Mouse (Mus musculus) kidney, embryonic 14.5 days (tissue): ENCODE measurements at regions not wholly inside any gene's neighbourhood (a gene's known extent, or its start where the extent isn't known, plus 50 kb on each side); places are given as distances from the start of the nearest gene placed in this dataset.

Experiments
- ATAC-seq: fragments of 200-750 bp; cut with Nextera tagmentation; 2 replicates; pipeline ENCODE4 v1.8.0; 2017; ENCODE audit warnings: moderate number of reproducible peaks, mild to moderate bottlenecking, moderate TSS enrichment, moderate library complexity; ENCODE audit not compliant: low FRiP score, low TSS enrichment
- H3K27ac ChIP-seq: fragments of 300-500 bp; sonication (generic); 2 replicates; pipeline ENCODE4 v1.5.1; 2014; ENCODE audit warnings: low read depth, mild to moderate bottlenecking, low read length, moderate library complexity, mixed read lengths
- H3K27me3 ChIP-seq: fragments of 300-500 bp; sonication (generic); 2 replicates; pipeline ENCODE4 v1.6.1; 2014; ENCODE audit warnings: mild to moderate bottlenecking, low read length; ENCODE audit not compliant: control insufficient read depth, insufficient read depth
- H3K36me3 ChIP-seq: fragments of 300-500 bp; sonication (generic); 2 replicates; pipeline ENCODE4 v1.6.1; 2014; ENCODE audit warnings: low read length, mixed read lengths; ENCODE audit not compliant: control insufficient read depth, insufficient read depth
- H3K4me1 ChIP-seq: fragments of 300-500 bp; sonication (generic); 2 replicates; pipeline ENCODE4 v1.6.1; 2014; ENCODE audit warnings: low read length, mixed read lengths; ENCODE audit not compliant: control insufficient read depth, insufficient read depth
- H3K4me2 ChIP-seq: fragments of 300-500 bp; sonication (generic); replicated peaks from 2 replicates; pipeline ENCODE4 v1.6.1; 2014; ENCODE audit warnings: low read depth, mild to moderate bottlenecking, low read length
- H3K4me3 ChIP-seq: fragments of 300-500 bp; sonication (generic); 2 replicates; pipeline ENCODE4 v1.5.1; 2014; ENCODE audit warnings: mild to moderate bottlenecking, low read length
- H3K9ac ChIP-seq: fragments of 300-500 bp; sonication (generic); 2 replicates; pipeline ENCODE4 v1.6.1; 2014; ENCODE audit warnings: low read depth, mild to moderate bottlenecking, low read length, moderate library complexity
- H3K9me3 ChIP-seq: fragments of 300-500 bp; sonication (generic); 2 replicates; pipeline ENCODE4 v1.6.1; 2016; ENCODE audit warnings: low read length; ENCODE audit not compliant: control insufficient read depth
- WGBS: fragments of 180-500 bp; shearing (Covaris S2); extraction: QIAGEN DNeasy Blood & Tissue Kit; methylation state at CpG from one replicate; pipeline ENCODE4 v1.1.7; 2014; 5-methylcytosine and 5-hydroxymethylcytosine counted together

- H3K36me3 ChIP-seq: no peaks in the 10 kb centered on the region
- H3K27ac ChIP-seq: no peak overlapping the region
- 90% methylated on average over 4 of the region's 4 CpGs for WGBS
- no peak overlapping the region for H3K4me2 ChIP-seq
- no peaks in the 10 kb centered on the region for H3K4me1 ChIP-seq
- no peaks in the 10 kb centered on the region for H3K9me3 ChIP-seq
- no peak overlapping the region for H3K4me3 ChIP-seq
- no peaks in the 10 kb centered on the region for H3K27me3 ChIP-seq
- H3K9ac ChIP-seq: no peak overlapping the region
- ATAC-seq: no peak
Observed at GRCm38 (mm10) chr15:67048621-67049020, 547.9 kb upstream of the Lrrc6 start.

DNA sequence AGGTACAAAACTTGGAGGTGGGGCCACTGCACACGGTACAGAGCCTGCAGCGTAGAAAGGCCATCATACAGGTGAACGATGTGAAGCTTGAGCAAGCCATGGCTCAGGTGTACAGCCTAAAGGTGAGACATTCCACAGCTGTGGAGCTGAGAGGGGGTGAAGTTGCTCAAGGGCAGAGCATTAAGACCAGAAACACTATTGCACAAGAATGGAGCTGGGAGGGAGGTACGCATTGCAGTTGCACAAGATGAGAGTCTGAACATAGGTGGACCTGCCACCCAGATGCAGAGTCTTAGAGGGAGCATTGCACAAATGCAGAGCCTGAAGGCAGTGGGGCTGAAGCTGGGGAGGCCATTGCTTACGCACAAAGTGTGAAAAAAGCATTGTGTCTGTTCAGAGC, 547.4 kb upstream of the Lrrc6 start:
- no peak for ATAC-seq
- no peak overlapping the region for H3K9ac ChIP-seq
- no peaks in the 10 kb centered on the region for H3K36me3 ChIP-seq
- no peaks in the 10 kb centered on the region for H3K27me3 ChIP-seq
- no peak overlapping the region for H3K4me2 ChIP-seq
- no peak overlapping the region for H3K4me3 ChIP-seq
- 90% methylated on average over 5 of the region's 5 CpGs for WGBS
- no peak overlapping the region for H3K27ac ChIP-seq
- H3K9me3 ChIP-seq: no peaks in the 10 kb centered on the region
- no peaks in the 10 kb centered on the region for H3K4me1 ChIP-seq

DNA sequence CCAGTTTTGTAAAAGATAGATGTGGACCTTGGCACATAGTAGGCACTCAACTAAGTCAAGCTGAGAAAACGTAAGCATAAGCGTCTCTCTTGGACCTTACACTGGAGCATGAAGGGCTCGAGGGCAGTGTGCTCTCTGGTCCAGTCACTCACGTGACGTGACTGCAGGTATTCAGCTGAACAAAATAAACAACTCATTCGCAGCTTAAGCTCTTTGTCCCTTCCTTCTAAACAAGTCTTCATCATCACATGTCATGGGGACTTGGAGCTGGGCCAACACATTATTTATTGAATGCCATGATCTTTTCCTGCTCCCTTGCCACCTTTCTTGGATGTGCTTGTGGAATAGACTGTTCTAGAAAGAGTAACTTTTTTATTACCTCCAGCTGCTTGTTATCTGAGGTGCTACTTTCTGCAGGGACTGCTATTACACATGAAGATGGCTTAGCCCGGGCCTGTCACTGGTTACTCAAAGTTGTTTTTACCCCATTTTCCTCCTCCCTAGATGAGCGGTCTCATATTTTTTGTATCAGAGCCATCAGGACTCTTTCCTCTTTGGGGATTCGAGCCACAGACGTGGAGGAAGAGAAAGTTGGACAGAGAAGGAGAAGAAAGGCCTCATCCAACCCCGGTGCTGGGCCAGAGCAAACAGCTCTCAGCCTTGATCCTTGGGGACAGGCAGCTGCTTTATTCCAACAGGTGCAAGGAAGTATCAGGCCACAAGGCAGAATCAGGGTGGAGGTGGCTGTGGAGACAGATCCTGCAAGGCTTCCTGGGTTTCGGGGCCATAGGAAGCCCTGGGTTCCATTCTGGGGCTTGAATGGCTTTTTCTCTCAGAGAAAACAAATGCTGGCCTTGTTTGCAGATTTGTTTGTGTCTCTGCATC, 545.5 kb upstream of the Lrrc6 start:
- Histone ChIP-seq H3K36me3 (no peaks in the 10 kb centered on the region), H3K9me3 (no peaks in the 10 kb centered on the region)
- WGBS: 50% methylated on average over 12 of the region's 12 CpGs

GRCm38 (mm10) chr15:67045329-67045728, 544.6 kb upstream of the Lrrc6 start:
- 22% methylated on average over 3 of the region's 3 CpGs for WGBS
- Histone ChIP-seq H3K27me3 (no peaks in the 10 kb centered on the region), H3K36me3 (no peaks in the 10 kb centered on the region), H3K4me1 (no peaks in the 10 kb centered on the region), H3K27ac (no peak overlapping the region), H3K4me3 (no peak overlapping the region), H3K4me2 (no peak overlapping the region), H3K9me3 (no peaks in the 10 kb centered on the region), H3K9ac (no peak overlapping the region)
- no peak for ATAC-seq

More for the DNA sequence above, 545.5 kb upstream of the Lrrc6 start:
- no peak overlapping the region for H3K27ac ChIP-seq
- no peak overlapping the region for H3K4me3 ChIP-seq
- no peak overlapping the region for H3K4me2 ChIP-seq
- no peaks in the 10 kb centered on the region for H3K4me1 ChIP-seq
- H3K9ac ChIP-seq: no peak overlapping the region
- ATAC-seq: no peak
- H3K27me3 ChIP-seq: no peaks in the 10 kb centered on the region

DNA sequence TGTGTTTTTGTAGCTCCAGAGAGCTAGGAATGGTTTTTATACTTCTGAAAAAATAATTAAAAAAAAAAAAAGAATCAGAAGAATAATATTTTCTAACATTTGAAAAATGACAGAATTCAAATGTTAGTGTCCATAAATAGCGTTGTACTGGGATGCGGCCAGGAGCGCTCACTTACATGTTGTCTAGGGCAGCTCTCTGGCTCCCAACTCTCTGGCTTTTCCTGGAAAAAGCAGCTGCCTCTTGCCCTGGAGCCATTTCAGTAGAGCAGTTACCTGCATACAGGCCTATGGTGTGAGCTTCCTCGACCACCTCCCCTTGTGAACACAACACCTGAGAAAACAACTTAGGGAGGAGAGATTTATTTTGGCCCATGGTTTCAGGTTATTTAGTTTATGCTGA, 544.1 kb upstream of the Lrrc6 start:
- no peaks in the 10 kb centered on the region for H3K36me3 ChIP-seq
- H3K27me3 ChIP-seq: no peaks in the 10 kb centered on the region
- 0 out of 2 replicates have a peak, but pooled peaks cover 3% of the 10 kb centered on the region for H3K4me1 ChIP-seq
- no peak overlapping the region for H3K4me2 ChIP-seq
- no peak overlapping the region for H3K4me3 ChIP-seq
- no peak for ATAC-seq
- no peaks in the 10 kb centered on the region for H3K9me3 ChIP-seq
- H3K9ac ChIP-seq: no peak overlapping the region
- WGBS: 68% methylated on average over 4 of the region's 4 CpGs
- no peak overlapping the region for H3K27ac ChIP-seq

DNA sequence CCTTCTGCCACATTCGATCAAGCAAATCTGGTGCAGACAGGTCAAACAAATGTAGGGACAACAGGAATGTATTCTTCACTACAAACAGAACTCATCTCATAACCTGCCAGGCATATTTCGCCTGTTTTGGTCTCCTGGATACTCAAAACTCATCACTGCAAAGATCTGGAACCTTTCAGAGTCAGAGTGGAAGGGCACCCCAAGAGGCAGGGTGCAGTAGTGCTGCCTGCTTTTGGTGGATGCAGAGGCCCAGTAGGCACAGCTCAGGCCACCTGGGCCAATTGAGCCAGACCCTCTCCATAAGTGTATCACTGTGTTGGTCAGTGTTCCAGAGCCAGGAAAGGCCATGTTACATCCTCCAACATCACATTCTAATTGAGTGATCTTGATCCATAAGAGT, 541.4 kb upstream of the Lrrc6 start:
- peaks cover 7% of the 10 kb centered on the region; the same call in 1 of the 2 replicates for H3K4me1 ChIP-seq
- no peaks in the 10 kb centered on the region for H3K27me3 ChIP-seq
- ATAC-seq: no peak
- H3K4me3 ChIP-seq: no peak overlapping the region
- no peaks in the 10 kb centered on the region for H3K36me3 ChIP-seq
- H3K9me3 ChIP-seq: no peaks in the 10 kb centered on the region
- H3K4me2 ChIP-seq: no peak overlapping the region
- H3K9ac ChIP-seq: no peak overlapping the region
- no peak overlapping the region for H3K27ac ChIP-seq
- WGBS: 90% methylated on average over 2 of the region's 2 CpGs

DNA sequence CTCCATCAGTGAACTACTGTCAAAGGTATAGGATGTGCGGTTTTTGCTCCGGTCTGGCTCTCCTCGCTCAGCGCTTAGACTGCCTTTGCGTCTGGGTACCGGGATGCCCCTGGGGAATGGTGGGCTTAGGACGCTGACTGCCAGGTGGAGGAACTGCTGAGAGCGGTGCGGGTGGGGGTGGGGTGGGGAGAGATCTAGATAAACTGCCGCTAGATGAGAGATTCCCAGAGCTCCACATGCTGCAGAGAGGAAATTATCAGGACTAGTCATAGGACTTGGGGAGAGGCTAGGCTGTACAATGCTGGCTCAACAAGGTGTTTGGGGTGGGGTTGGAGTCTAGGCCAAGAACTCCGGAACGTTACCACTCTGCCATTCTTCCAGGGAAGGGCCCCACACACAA, 539.5 kb upstream of the Lrrc6 start:
- no peaks in the 10 kb centered on the region for H3K27me3 ChIP-seq
- peak overlapping the region; percentile 47; the same call in 1 of the 2 replicates for H3K4me3 ChIP-seq
- H3K4me1 ChIP-seq: peaks cover 7% of the 10 kb centered on the region; the same call in 1 of the 2 replicates
- no peak for ATAC-seq
- H3K9ac ChIP-seq: 0 out of 2 replicates have a peak overlapping the region, but pooled peaks have one; percentile 50
- no peaks in the 10 kb centered on the region for H3K36me3 ChIP-seq
- peak overlapping the region; percentile 55; the same call in 1 of the 2 replicates for H3K4me2 ChIP-seq
- H3K9me3 ChIP-seq: no peaks in the 10 kb centered on the region
- 40% methylated on average over 12 of the region's 12 CpGs for WGBS
- no peak overlapping the region for H3K27ac ChIP-seq

DNA sequence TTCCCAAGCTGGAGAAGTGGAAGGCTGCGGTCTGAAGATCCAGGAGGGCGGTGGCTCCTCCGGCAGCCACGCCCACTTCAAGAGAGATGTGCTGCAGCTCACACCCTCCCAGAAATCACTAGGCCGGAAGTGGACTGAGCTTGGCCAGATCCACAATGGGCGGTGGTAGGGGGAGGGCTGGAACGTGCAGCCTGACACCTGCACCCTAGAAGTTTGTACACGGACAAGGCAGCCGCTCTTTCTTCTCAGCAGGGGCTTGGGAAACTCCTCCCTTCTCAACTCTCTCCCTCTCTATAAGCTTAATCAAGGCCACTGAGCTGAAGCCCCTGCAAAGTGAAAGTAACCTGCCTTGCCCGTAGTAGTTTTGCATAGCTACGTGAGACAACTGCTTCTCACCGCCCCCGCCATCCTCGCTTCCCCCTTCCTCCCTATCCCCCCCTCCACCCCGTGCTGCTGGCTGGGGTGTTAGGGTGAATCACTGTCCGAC, 538.8 kb upstream of the Lrrc6 start:
- Histone ChIP-seq H3K4me3 (peak overlapping the region; percentile 47), H3K4me1 (peaks cover 7% of the 10 kb centered on the region; the same call in 1 of the 2 replicates), H3K27ac (no peak overlapping the region), H3K27me3 (no peaks in the 10 kb centered on the region), H3K36me3 (no peaks in the 10 kb centered on the region), H3K9ac (peak overlapping the region; percentile 50), H3K4me2 (peak overlapping the region; percentile 55), H3K9me3 (no peaks in the 10 kb centered on the region)
- ATAC-seq: peak; percentile 95
- WGBS: under 1% methylated on average over 16 of the region's 16 CpGs

GRCm38 (mm10) chr15:67037647-67038046, 536.9 kb upstream of the Lrrc6 start:
- no peaks in the 10 kb centered on the region for H3K9me3 ChIP-seq
- no peak overlapping the region for H3K27ac ChIP-seq
- H3K9ac ChIP-seq: no peak overlapping the region
- H3K4me2 ChIP-seq: no peak overlapping the region
- ATAC-seq: no peak
- no peak overlapping the region for H3K4me3 ChIP-seq
- peaks cover 7% of the 10 kb centered on the region; the same call in 1 of the 2 replicates for H3K4me1 ChIP-seq
- no peaks in the 10 kb centered on the region for H3K36me3 ChIP-seq
- no peaks in the 10 kb centered on the region for H3K27me3 ChIP-seq
- WGBS: 85% methylated on average over 4 of the region's 4 CpGs
